Mouse (Mus musculus): ENCODE results near the gene Cd164. TPM values are rescaled to one million over a fixed set of nuclear protein-coding genes. Genes with fewer than 3 reads are reported as not detected.

Gene Cd164
- polyA plus RNA-seq, 1 experiment from 2014 or later = 184 TPM

DNA sequence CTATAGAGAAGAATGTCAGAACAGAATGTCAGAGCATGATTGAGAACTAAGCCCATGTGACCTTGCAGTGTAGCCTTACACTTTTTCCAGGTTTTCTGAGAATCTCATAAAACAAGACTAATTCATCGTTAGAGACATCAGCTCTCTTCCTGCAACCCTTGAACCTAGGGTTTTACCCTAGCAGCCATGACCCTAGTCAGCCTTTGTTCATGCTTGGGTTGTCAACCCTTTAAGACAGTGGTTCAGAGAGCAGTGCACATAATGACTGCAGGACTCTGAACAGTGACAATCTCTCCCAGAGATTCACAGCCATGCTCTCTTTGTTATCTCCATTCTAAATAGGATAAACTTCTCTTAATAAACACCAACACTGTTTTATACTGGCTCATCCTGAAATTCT is 59.3 kb downstream of the Cd164 start:
- H3K4me1 ChIP-seq = peaks cover 7% of the 10 kb centered on the region
- WGBS = 57% methylated on average over 1 of the region's 1 CpGs
- no peak overlapping the region for H3K9ac ChIP-seq
- no peaks in the 10 kb centered on the region for H3K9me3 ChIP-seq
- H3K27me3 ChIP-seq = no peaks in the 10 kb centered on the region
- H3K36me3 ChIP-seq = no peaks in the 10 kb centered on the region
- no peak overlapping the region for H3K4me3 ChIP-seq
- H3K27ac ChIP-seq = no peak overlapping the region
- ATAC-seq (ENCODE audit: low FRiP score, low read depth) = no peak
- H3K4me2 ChIP-seq (replicated peaks) = no peak overlapping the region

DNA sequence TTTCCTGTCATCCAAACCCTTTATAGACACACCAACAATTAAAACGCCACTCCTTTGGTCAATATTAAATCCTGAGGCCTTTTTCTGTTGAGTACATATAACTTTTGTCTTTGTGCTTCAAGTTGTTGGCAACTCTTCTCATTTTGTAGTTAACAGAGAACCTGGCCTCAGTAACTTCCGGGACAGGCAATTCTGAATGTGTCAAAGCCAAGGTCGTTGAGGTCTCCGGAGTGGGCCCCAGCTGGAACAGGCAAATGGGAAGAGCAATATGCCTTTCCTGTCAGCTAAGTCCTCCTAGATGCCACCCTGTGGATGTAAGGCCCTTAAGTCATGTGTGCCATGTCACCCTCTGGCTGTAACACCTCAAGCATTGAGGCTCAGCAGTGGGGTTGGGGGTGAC is 61.2 kb downstream of the Cd164 start:
- no peak overlapping the region for H3K9ac ChIP-seq
- H3K27me3 ChIP-seq = no peaks in the 10 kb centered on the region
- peaks cover 7% of the 10 kb centered on the region for H3K4me1 ChIP-seq
- ATAC-seq (ENCODE audit: low FRiP score, low read depth) = no peak
- no peaks in the 10 kb centered on the region for H3K9me3 ChIP-seq
- H3K4me3 ChIP-seq = no peak overlapping the region
- no peak overlapping the region for H3K27ac ChIP-seq
- no peaks in the 10 kb centered on the region for H3K36me3 ChIP-seq
- H3K4me2 ChIP-seq (replicated peaks) = no peak overlapping the region
- 79% methylated on average over 4 of the region's 4 CpGs for WGBS

Other genes with a start within 250 kb of the Cd164 start
- gene Fig4, start 216.2 kb upstream of the Cd164 start, polyA plus RNA-seq (2015; fragmentation: Nextera tagmentation; extraction: Ambion mirVana) = 14.9 and 16.0 TPM in 2 replicates
- not detected in 2 replicates for gene Ak9, start 215.4 kb upstream of the Cd164 start, polyA plus RNA-seq (2015; fragmentation: Nextera tagmentation; extraction: Ambion mirVana)
- 20.7 and 21.1 TPM in 2 replicates for gene Zbtb24, start 69.0 kb upstream of the Cd164 start, polyA plus RNA-seq (2015; fragmentation: Nextera tagmentation; extraction: Ambion mirVana)
- 50.6 and 53.7 TPM in 2 replicates for gene Mical1, start 43.1 kb upstream of the Cd164 start, polyA plus RNA-seq (2015; fragmentation: Nextera tagmentation; extraction: Ambion mirVana)
- gene Smpd2, start 29.0 kb upstream of the Cd164 start, polyA plus RNA-seq (2015; fragmentation: Nextera tagmentation; extraction: Ambion mirVana) = 62.9 and 65.6 TPM in 2 replicates
- 0.84 and 1.1 TPM in 2 replicates for gene Ppil6, start 29.0 kb upstream of the Cd164 start, polyA plus RNA-seq (2015; fragmentation: Nextera tagmentation; extraction: Ambion mirVana)
- 1.2 and 1.4 TPM in 2 replicates for gene Ccdc162, start 197.2 kb downstream of the Cd164 start, polyA plus RNA-seq (2015; fragmentation: Nextera tagmentation; extraction: Ambion mirVana)

Measured in limb, embryonic 13.5 days (tissue).